Mouse (Mus musculus) right cerebral cortex, postnatal 10 days (tissue): ENCODE data around the gene Bcor.

Experiments
- DNase-seq, 2 experiments: peaks; one replicate each; pipeline ENCODE4 v3.0.0; 2021; ENCODE audit warnings: low spot score in 2 of 2

The Bcor gene

GRCm38 (mm10) chrX:12086674-12087510 lies 73.3 kb downstream of the Bcor start:
- no peak for DNase-seq

- DNase-seq, result no peak
Measured at GRCm38 (mm10) chrX:12085949-12086348, 74.2 kb downstream of the Bcor start.

GRCm38 (mm10) chrX:12085290-12085689 lies 74.9 kb downstream of the Bcor start:
- DNase-seq, result no peak

- no peak for DNase-seq
Measured at GRCm38 (mm10) chrX:12084698-12085097, 75.5 kb downstream of the Bcor start.

- DNase-seq, result no peak
Measured at GRCm38 (mm10) chrX:12083631-12084030, 76.5 kb downstream of the Bcor start.

- DNase-seq, result no peak
Measured at GRCm38 (mm10) chrX:12082736-12083135, 77.4 kb downstream of the Bcor start.

- DNase-seq, result no peak
Measured at GRCm38 (mm10) chrX:12082184-12082583, 78.0 kb downstream of the Bcor start.

- no peak for DNase-seq
Measured at GRCm38 (mm10) chrX:12081741-12082155, 78.4 kb downstream of the Bcor start.

- peak; percentile 51 to 59 for DNase-seq
Measured at GRCm38 (mm10) chrX:12080904-12081740, 79.0 kb downstream of the Bcor start.

- peak; percentile 60 to 71 for DNase-seq
Measured at GRCm38 (mm10) chrX:12080095-12080903, 79.9 kb downstream of the Bcor start.

GRCm38 (mm10) chrX:12079309-12080094 lies 80.7 kb downstream of the Bcor start:
- peak in 1 of 2 experiments; percentile 49 for DNase-seq

- no peak for DNase-seq
Measured at GRCm38 (mm10) chrX:12079059-12079308, 81.2 kb downstream of the Bcor start.

- peak in 1 of 2 experiments; percentile 58 for DNase-seq
Measured at GRCm38 (mm10) chrX:12078195-12079058, 81.7 kb downstream of the Bcor start.

GRCm38 (mm10) chrX:12077601-12077980 lies 82.6 kb downstream of the Bcor start:
- DNase-seq, result no peak

- DNase-seq, result peak in 1 of 2 experiments; percentile 74
Measured at GRCm38 (mm10) chrX:12076763-12077600, 83.2 kb downstream of the Bcor start.

- DNase-seq, result no peak
Measured at GRCm38 (mm10) chrX:12072721-12073120, 87.4 kb downstream of the Bcor start.

GRCm38 (mm10) chrX:12068978-12069724 lies 91.0 kb downstream of the Bcor start:
- DNase-seq, result peak in 1 of 2 experiments; percentile 56

- no peak for DNase-seq
Measured at GRCm38 (mm10) chrX:12067851-12068510, 92.2 kb downstream of the Bcor start.
